In the genomic region with DNA sequence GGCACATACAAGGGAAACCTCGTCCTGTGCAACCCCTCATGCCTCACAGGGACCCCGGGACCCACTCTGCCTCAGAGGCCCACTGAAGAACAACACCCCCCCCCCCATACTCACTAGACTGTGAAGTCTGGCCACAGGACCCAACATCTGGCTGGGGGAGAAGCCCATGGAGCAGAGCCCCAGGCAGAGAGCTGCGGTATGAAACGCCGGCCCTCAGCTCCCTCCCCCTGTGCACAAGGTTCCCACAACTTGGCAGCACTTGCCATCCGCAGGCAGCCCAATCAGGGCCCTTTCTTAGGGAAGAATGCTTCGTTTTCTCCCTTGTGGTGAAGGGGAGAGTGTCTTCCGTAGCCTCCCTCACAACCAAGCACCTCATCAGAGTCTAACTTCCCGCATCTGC, we compare ENCODE assay signal across 20 mouse cellular contexts.
DNase-seq lines count a peak whose midpoint lies in the region; ATAC-seq and TF ChIP-seq lines count a peak whose summit lies in the region.
"Had no signal": no experiment of that assay in that cellular context is flagged by ENCODE, and none has a peak within 500 bp of the region (broad histone marks: within the 10 kb centered on the region; RNA-seq: fewer than 3 reads in every experiment).

No protein-coding gene starts in this region.

- no peaks in the 10 kb centered on the region for H3K9me3 ChIP-seq in embryonic facial prominence, embryonic 14.5 days (ENCODE audit: control insufficient read depth, low read length)
- no peaks in the 10 kb centered on the region for H3K9me3 ChIP-seq in embryonic facial prominence, embryonic 10.5 days
- no peaks in the 10 kb centered on the region for H3K9me3 ChIP-seq in kidney, embryonic 16.5 days (ENCODE audit: low read length)
- peaks cover 7% of the 10 kb centered on the region; the same call in 1 of the 2 replicates for H3K9me3 ChIP-seq in E14TG2a.4 (ENCODE audit: low read length)
- H3K9me3 ChIP-seq: embryonic facial prominence, embryonic 13.5 days; forebrain, embryonic 10.5 days; hindbrain, embryonic 13.5 days; intestine, embryonic 15.5 days had no signal

- no peak overlapping the region for H3K9ac ChIP-seq in embryonic facial prominence, embryonic 14.5 days (ENCODE audit: low read depth, low read length)
- H3K9ac ChIP-seq in kidney, embryonic 16.5 days (replicated peaks; ENCODE audit: low read length) = no peak overlapping the region
- H3K9ac ChIP-seq: embryonic facial prominence, embryonic 13.5 days; hindbrain, embryonic 13.5 days; intestine, embryonic 15.5 days had no signal

- no peaks in the 10 kb centered on the region for H3K4me1 ChIP-seq in embryonic facial prominence, embryonic 14.5 days (ENCODE audit: control insufficient read depth, insufficient read depth, low read length)
- no peaks in the 10 kb centered on the region for H3K4me1 ChIP-seq in embryonic facial prominence, embryonic 10.5 days
- no peaks in the 10 kb centered on the region for H3K4me1 ChIP-seq in kidney, embryonic 16.5 days (ENCODE audit: insufficient read depth, low read length)
- peaks cover 11% of the 10 kb centered on the region for H3K4me1 ChIP-seq in E14TG2a.4 (replicated peaks; ENCODE audit: low read depth, low read length)
- H3K4me1 ChIP-seq: embryonic facial prominence, embryonic 13.5 days; forebrain, embryonic 10.5 days; hindbrain, embryonic 13.5 days; intestine, embryonic 15.5 days had no signal

- no peaks in the 10 kb centered on the region for H3K36me3 ChIP-seq in embryonic facial prominence, embryonic 14.5 days (ENCODE audit: control insufficient read depth, insufficient read depth, low read length)
- no peaks in the 10 kb centered on the region for H3K36me3 ChIP-seq in embryonic facial prominence, embryonic 10.5 days (replicated peaks)
- H3K36me3 ChIP-seq in kidney, embryonic 16.5 days (ENCODE audit: insufficient read depth, low read length) = no peaks in the 10 kb centered on the region
- no peaks in the 10 kb centered on the region for H3K36me3 ChIP-seq in E14TG2a.4 (ENCODE audit: insufficient read depth, low read length)
- H3K36me3 ChIP-seq: embryonic facial prominence, embryonic 13.5 days; forebrain, embryonic 10.5 days; G1E; hindbrain, embryonic 10.5 days; hindbrain, embryonic 13.5 days; intestine, embryonic 15.5 days had no signal

- TF ChIP-seq CTCF in E14TG2a.4 (conservative IDR thresholded peaks at IDR 0.05; ENCODE audit: low read length) = no peak

- peak; percentile 25 for DNase-seq in embryonic facial prominence, embryonic 14.5 days (ENCODE audit: low spot score)
- DNase-seq in embryonic facial prominence, embryonic 10.5 days (ENCODE audit: low spot score) = no peak
- DNase-seq in kidney, adult 9 months = no peak
- DNase-seq in heart, postnatal 4 days = no peak
- DNase-seq: cerebellum, adult 9-11 months; gastrocnemius, adult 2 months; gastrocnemius, postnatal 14 days; heart, adult 11 months had no signal

- H3K4me3 ChIP-seq in embryonic facial prominence, embryonic 14.5 days (ENCODE audit: low read depth, low read length) = no peak overlapping the region
- no peak overlapping the region for H3K4me3 ChIP-seq in embryonic facial prominence, embryonic 10.5 days
- H3K4me3 ChIP-seq in kidney, embryonic 16.5 days (ENCODE audit: low read length) = no peak overlapping the region
- H3K4me3 ChIP-seq in E14TG2a.4 (replicated peaks; ENCODE audit: low read length) = peak overlapping the region; percentile 32; the same call in 1 of the 2 replicates
- H3K4me3 ChIP-seq: embryonic facial prominence, embryonic 13.5 days; forebrain, embryonic 10.5 days; gastrocnemius, adult 2 months; hindbrain, embryonic 10.5 days; hindbrain, embryonic 13.5 days; intestine, embryonic 15.5 days had no signal

- ATAC-seq in embryonic facial prominence, embryonic 14.5 days (ENCODE audit: low read depth) = no peak
- ATAC-seq in kidney, embryonic 16.5 days (ENCODE audit: low FRiP score, low TSS enrichment) = 0 out of 2 replicates have a peak, but pooled peaks have one; percentile 23
- ATAC-seq: forebrain, embryonic 14.5 days; hindbrain, embryonic 16.5 days; intestine, embryonic 15.5 days; Patski had no signal

- 36% methylated on average over 8 of the region's 9 CpGs for WGBS in embryonic facial prominence, embryonic 14.5 days
- 50% methylated on average over 9 of the region's 9 CpGs for WGBS in embryonic facial prominence, embryonic 10.5 days
- 54% methylated on average over 9 of the region's 9 CpGs for whole genome bisulfite sequencing in kidney, embryonic 16.5 days

- H3K27me3 ChIP-seq in embryonic facial prominence, embryonic 14.5 days (replicated peaks; ENCODE audit: control insufficient read depth, insufficient read depth, low read length) = no peaks in the 10 kb centered on the region
- no peaks in the 10 kb centered on the region for H3K27me3 ChIP-seq in embryonic facial prominence, embryonic 10.5 days (replicated peaks; ENCODE audit: low read depth, poor library complexity, severe bottlenecking)
- H3K27me3 ChIP-seq in kidney, embryonic 16.5 days (ENCODE audit: insufficient read depth, low read length) = no peaks in the 10 kb centered on the region
- H3K27me3 ChIP-seq in E14TG2a.4 (ENCODE audit: insufficient read depth, low read length) = peaks cover 20% of the 10 kb centered on the region
- H3K27me3 ChIP-seq: embryonic facial prominence, embryonic 13.5 days; hindbrain, embryonic 13.5 days; intestine, embryonic 15.5 days; Patski had no signal

- H3K4me2 ChIP-seq in embryonic facial prominence, embryonic 14.5 days (ENCODE audit: low read depth, low read length) = no peak overlapping the region
- no peak overlapping the region for H3K4me2 ChIP-seq in kidney, embryonic 16.5 days (replicated peaks; ENCODE audit: low read depth, low read length)
- H3K4me2 ChIP-seq: embryonic facial prominence, embryonic 13.5 days; heart, embryonic 11.5 days; hindbrain, embryonic 13.5 days; intestine, embryonic 15.5 days had no signal

- no peak overlapping the region for H3K27ac ChIP-seq in embryonic facial prominence, embryonic 14.5 days (replicated peaks; ENCODE audit: low read depth, low read length)
- H3K27ac ChIP-seq in embryonic facial prominence, embryonic 10.5 days (replicated peaks) = no peak overlapping the region
- no peak overlapping the region for H3K27ac ChIP-seq in kidney, embryonic 16.5 days (ENCODE audit: low read length)
- H3K27ac ChIP-seq: embryonic facial prominence, embryonic 13.5 days; forebrain, embryonic 10.5 days; gastrocnemius, adult 2 months; hindbrain, embryonic 10.5 days; hindbrain, embryonic 13.5 days; intestine, embryonic 15.5 days had no signal
